ENCODE assay signal across 13 mouse cellular contexts in the genomic region with DNA sequence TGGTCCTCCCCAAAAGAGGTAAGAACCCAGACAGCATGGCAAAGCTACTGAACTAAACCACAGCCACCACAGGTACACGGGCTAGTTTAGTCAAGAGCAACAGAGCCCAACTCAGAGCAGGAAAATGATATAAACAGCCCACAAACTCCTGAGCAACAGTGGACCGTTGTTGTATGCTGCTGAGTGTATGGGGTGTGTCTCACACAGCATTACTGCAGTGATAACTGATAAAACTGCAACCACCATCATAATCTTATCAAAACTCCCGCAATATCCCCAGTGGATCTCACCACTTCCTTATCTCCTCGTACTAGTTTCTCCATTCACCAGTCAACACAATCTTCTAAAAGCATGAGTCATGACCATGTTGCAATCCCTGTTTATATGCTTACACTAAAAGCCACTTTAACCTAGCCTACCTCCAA. TPM values are rescaled to one million over a fixed set of nuclear protein-coding genes. Genes with fewer than 3 reads are reported as not detected.
DNase-seq lines count a peak whose midpoint lies in the region; ATAC-seq and TF ChIP-seq lines count a peak whose summit lies in the region.
"Had no signal": no experiment of that assay in that cellular context is flagged by ENCODE, and none has a peak within 500 bp of the region (broad histone marks: within the 10 kb centered on the region; RNA-seq: fewer than 3 reads in every experiment).

No protein-coding gene starts in this region.

- no peak for ATAC-seq in heart, embryonic 12.5 days (ENCODE audit: insufficient number of reproducible peaks, low FRiP score)
- peak; percentile 43 to 48 for ATAC-seq in hematopoietic stem cell, adult 5-6 weeks (replicated peaks in 1 of 2; ENCODE audit: insufficient read depth in 1 of 2, low FRiP score in 2 of 2, low TSS enrichment in 1 of 2, low read depth in 1 of 2, poor library complexity in 2 of 2, severe bottlenecking in 2 of 2)
- ATAC-seq in megakaryocyte, adult 5-6 weeks (ENCODE audit: poor library complexity, severe bottlenecking) = peak; percentile 73
- ATAC-seq in kidney, embryonic 16.5 days (ENCODE audit: low FRiP score, low TSS enrichment) = no peak
- ATAC-seq: hindbrain, embryonic 16.5 days; midbrain, embryonic 15.5 days had no signal

- no peak overlapping the region for H3ac ChIP-seq in C2C12 (ENCODE audit: control insufficient read depth, insufficient read length, low read depth)

- H3K27ac ChIP-seq in heart, embryonic 12.5 days (ENCODE audit: poor library complexity, severe bottlenecking) = no peak overlapping the region
- no peak overlapping the region for H3K27ac ChIP-seq in kidney, embryonic 16.5 days (ENCODE audit: low read length)
- H3K27ac ChIP-seq: heart, embryonic 13.5 days; midbrain, embryonic 15.5 days; stomach, embryonic 15.5 days had no signal

- H3K36me3 ChIP-seq in heart, embryonic 12.5 days = no peaks in the 10 kb centered on the region
- no peaks in the 10 kb centered on the region for H3K36me3 ChIP-seq in C2C12 (ENCODE audit: control insufficient read depth, insufficient read depth)
- H3K36me3 ChIP-seq in kidney, embryonic 16.5 days (ENCODE audit: insufficient read depth, low read length) = no peaks in the 10 kb centered on the region
- H3K36me3 ChIP-seq: heart, embryonic 13.5 days; midbrain, embryonic 15.5 days; stomach, embryonic 15.5 days had no signal

- DNase-seq in heart, adult 11 months = peak; percentile 83
- no peak for DNase-seq in retina, embryonic 14.5 days (ENCODE audit: low spot score)
- DNase-seq in urinary bladder, adult 2 months (ENCODE audit: low spot score) = no peak
- DNase-seq: kidney, postnatal 36 days had no signal

- no peaks in the 10 kb centered on the region for H3K9me3 ChIP-seq in heart, embryonic 12.5 days (replicated peaks)
- H3K9me3 ChIP-seq in kidney, embryonic 16.5 days (ENCODE audit: low read length) = no peaks in the 10 kb centered on the region
- H3K9me3 ChIP-seq: heart, embryonic 13.5 days; midbrain, embryonic 15.5 days; stomach, embryonic 15.5 days had no signal

- H3K9ac ChIP-seq in heart, embryonic 12.5 days = no peak overlapping the region
- no peak overlapping the region for H3K9ac ChIP-seq in kidney, embryonic 16.5 days (replicated peaks; ENCODE audit: low read length)
- H3K9ac ChIP-seq: heart, embryonic 13.5 days; midbrain, embryonic 15.5 days; stomach, embryonic 15.5 days had no signal

- peaks cover 52% of the 10 kb centered on the region for H3K4me1 ChIP-seq in heart, embryonic 12.5 days (replicated peaks)
- H3K4me1 ChIP-seq in kidney, embryonic 16.5 days (ENCODE audit: insufficient read depth, low read length) = peaks cover 22% of the 10 kb centered on the region
- H3K4me1 ChIP-seq: midbrain, embryonic 15.5 days had no signal

- H3K4me3 ChIP-seq in heart, embryonic 12.5 days = no peak overlapping the region
- H3K4me3 ChIP-seq in C2C12 (ENCODE audit: insufficient read depth, poor library complexity, severe bottlenecking) = no peak overlapping the region
- H3K4me3 ChIP-seq in kidney, embryonic 16.5 days (ENCODE audit: low read length) = no peak overlapping the region
- H3K4me3 ChIP-seq: heart, embryonic 13.5 days; midbrain, embryonic 15.5 days; stomach, embryonic 15.5 days had no signal

- no peaks in the 10 kb centered on the region for H3K79me2 ChIP-seq in C2C12 (ENCODE audit: control insufficient read depth, insufficient read depth)

- H3K27me3 ChIP-seq in heart, embryonic 12.5 days (replicated peaks) = no peaks in the 10 kb centered on the region
- no peaks in the 10 kb centered on the region for H3K27me3 ChIP-seq in C2C12 (ENCODE audit: control insufficient read depth, insufficient read depth, insufficient read length)
- no peaks in the 10 kb centered on the region for H3K27me3 ChIP-seq in kidney, embryonic 16.5 days (ENCODE audit: insufficient read depth, low read length)
- H3K27me3 ChIP-seq: heart, embryonic 13.5 days; midbrain, embryonic 15.5 days; stomach, embryonic 15.5 days had no signal

- WGBS in heart, embryonic 12.5 days = 26% methylated on average over 4 of the region's 4 CpGs
- 85% methylated on average over 4 of the region's 4 CpGs for WGBS in kidney, embryonic 16.5 days

- TF ChIP-seq CTCF in C2C12 (IDR thresholded peaks at IDR 0.05; ENCODE audit: control insufficient read depth, insufficient read depth, insufficient read length) = no peak

- no peaks in the 10 kb centered on the region for H3K79me3 ChIP-seq in C2C12 (ENCODE audit: low read depth)

- no peak overlapping the region for H3K4me2 ChIP-seq in heart, embryonic 12.5 days
- H3K4me2 ChIP-seq in kidney, embryonic 16.5 days (replicated peaks; ENCODE audit: low read depth, low read length) = no peak overlapping the region
- H3K4me2 ChIP-seq: heart, embryonic 13.5 days; midbrain, embryonic 15.5 days; stomach, embryonic 15.5 days had no signal

TF ChIP-seq in C2C12, 6 proteins besides CTCF, POLR2A, EP300 and RAD21:
- TF ChIP-seq MYOD1 (IDR thresholded peaks at IDR 0.05; ENCODE audit: control insufficient read depth, insufficient read length, low read depth) = no peak
- TF ChIP-seq CEBPB (IDR thresholded peaks at IDR 0.05; ENCODE audit: low read depth) = peak; percentile 93

RNA-seq across cellular contexts. Expression of gene Tec, which starts 16.6 kb away (rescaled TPM):
- polyA plus RNA-seq in heart, embryonic 12.5 days (2016; fragmentation: Nextera tagmentation; extraction: Ambion mirVana) = 17.1 TPM in 2 replicates
- 0.88 TPM for polyA plus RNA-seq in C2C12 (2012; fragmentation: generic; extraction: Trizol)
- 38.2 and 47.7 TPM in 2 replicates for total RNA-seq in hematopoietic stem cell, adult 5-6 weeks (2017)
- 33.4 and 38.9 TPM in 2 replicates for total RNA-seq in megakaryocyte, adult 5-6 weeks (2015)
- total RNA-seq in megakaryocyte, adult 5-6 weeks (2017) = 56.6 and 64.5 TPM in 2 replicates
- polyA plus RNA-seq in kidney, embryonic 16.5 days (2015; fragmentation: Nextera tagmentation; extraction: Ambion mirVana) = 11.2 and 12.1 TPM in 2 replicates
- 4.9 and 5.0 TPM in 2 replicates for polyA plus RNA-seq in urinary bladder, adult 2 months (2012; rRNA removed)

Comparison
In these comparisons a context has a peak if more than half of its experiments do, and no peak if none do; other contexts are left out.
1. ATAC-seq: peak in hematopoietic stem cell, adult 5-6 weeks (2 of 2) and megakaryocyte, adult 5-6 weeks (single experiment); none in heart, embryonic 12.5 days (single experiment) and kidney, embryonic 16.5 days (single experiment).